Mouse (Mus musculus): ENCODE data around the gene Dmap1. TPM values are rescaled to one million over a fixed set of nuclear protein-coding genes. Genes with fewer than 3 reads are reported as not detected.

The Dmap1 gene
- polyA plus RNA-seq, 1 experiment: 47.8 TPM

Other genes starting within 250 kb of the Dmap1 start
- gene Rnf220, start 185.2 kb downstream of the Dmap1 start, polyA plus RNA-seq (2012; rRNA removed): 193 and 212 TPM in 2 replicates
- gene Eri3, start 131.9 kb downstream of the Dmap1 start, polyA plus RNA-seq (2012; rRNA removed): 190 and 194 TPM in 2 replicates
- gene Gm12845, start 42.1 kb upstream of the Dmap1 start, polyA plus RNA-seq (2012; rRNA removed): not detected in 2 replicates
- gene Klf17, start 83.4 kb upstream of the Dmap1 start, polyA plus RNA-seq (2012; rRNA removed): 0.04 TPM in 2 replicates
- 79.0 and 93.0 TPM in 2 replicates for gene Slc6a9, start 152.2 kb upstream of the Dmap1 start, polyA plus RNA-seq (2012; rRNA removed)
- 2.1 and 2.9 TPM in 2 replicates for gene Ccdc24, start 190.3 kb upstream of the Dmap1 start, polyA plus RNA-seq (2012; rRNA removed)
- 106 and 118 TPM in 2 replicates for gene B4galt2, start 201.2 kb upstream of the Dmap1 start, polyA plus RNA-seq (2012; rRNA removed)
- gene Atp6v0b, start 205.1 kb upstream of the Dmap1 start, polyA plus RNA-seq (2012; rRNA removed): 722 and 766 TPM in 2 replicates
- gene Dph2, start 209.8 kb upstream of the Dmap1 start, polyA plus RNA-seq (2012; rRNA removed): 12.8 and 13.5 TPM in 2 replicates
- gene Ipo13, start 232.7 kb upstream of the Dmap1 start, polyA plus RNA-seq (2012; rRNA removed): 202 and 211 TPM in 2 replicates
- gene Artn, start 247.5 kb upstream of the Dmap1 start, polyA plus RNA-seq (2012; rRNA removed): 4.3 TPM in 2 replicates

All from frontal cortex, adult 2 months (tissue).